Mouse (Mus musculus): ENCODE data around the gene Katnbl1.
"Not testable (repeated sequence)": the region's sequence is repeated elsewhere in the genome, so short reads cannot be mapped to it uniquely, and the experiment has no call there.

- TF ChIP-seq EP300, CTCF (IDR thresholded peaks at IDR 0.05; ENCODE audit: low read depth): not testable (repeated sequence)
Observed at GRCm38 (mm10) chr2:112428534-112428933, 49.5 kb downstream of the Katnbl1 start.

Measured in liver, embryonic 14.5 days (tissue).